Mouse (Mus musculus) liver, embryonic 14.5 days (tissue): ENCODE results near the gene Ptpn20. TPM values are rescaled to one million over a fixed set of nuclear protein-coding genes. Genes with fewer than 3 reads are reported as not detected.

ENCODE experiments used
- ATAC-seq: fragments of 200-750 bp; cut with Nextera tagmentation; 2 replicates; pipeline ENCODE4 v1.8.0; 2017; ENCODE audit warnings: moderate number of reproducible peaks, mild to moderate bottlenecking, moderate library complexity; ENCODE audit not compliant: insufficient read depth
- DNase-seq, 3 experiments: peaks; one replicate each; pipeline ENCODE4 v3.0.0-alpha.2; 2012 to 2013; ENCODE audit warnings: low read depth in 3 of 3, low spot score in 3 of 3
- H3K27ac ChIP-seq: fragments of 300-500 bp; sonication (generic); 2 replicates; pipeline ENCODE4 v1.5.1; 2014; ENCODE audit warnings: moderate library complexity, mild to moderate bottlenecking, control low read depth, inconsistent platforms
- H3K27me3 ChIP-seq: fragments of 300-500 bp; sonication (generic); 2 replicates; pipeline ENCODE4 v1.6.1; 2014; ENCODE audit warnings: mild to moderate bottlenecking, low read length, moderate library complexity; ENCODE audit not compliant: control insufficient read depth, insufficient read depth
- H3K36me3 ChIP-seq: fragments of 300-500 bp; sonication (generic); replicated peaks from 2 replicates; pipeline ENCODE4 v1.6.1; 2014; ENCODE audit warnings: low read depth; ENCODE audit not compliant: control insufficient read depth, insufficient read depth
- H3K4me1 ChIP-seq, 2 experiments: fragments of 200-500 bp in 1 of 2; fragments of 300-500 bp in 1 of 2; sonication (generic) in 1 of 2; replicated peaks; 2 replicates each; pipeline ENCODE4 v1.6.1; 2012 to 2014; ENCODE audit warnings: antibody characterized with exemption in 1 of 2, inconsistent platforms in 1 of 2, low read length in 1 of 2; ENCODE audit not compliant: control insufficient read depth in 2 of 2, insufficient read depth in 2 of 2
- H3K4me2 ChIP-seq: fragments of 300-500 bp; sonication (generic); 2 replicates; pipeline ENCODE4 v1.6.1; 2014; ENCODE audit warnings: low read depth, mild to moderate bottlenecking, control low read depth, moderate library complexity
- H3K4me3 ChIP-seq, 2 experiments: fragments of 200-500 bp in 1 of 2; fragments of 300-500 bp in 1 of 2; sonication (generic) in 1 of 2; 2 replicates each; pipeline ENCODE4 v1.5.1; 2012 to 2014; ENCODE audit warnings: low read depth in 2 of 2, low read length in 2 of 2, mild to moderate bottlenecking in 2 of 2, control low read depth in 1 of 2, inconsistent platforms in 1 of 2, moderate library complexity in 1 of 2; ENCODE audit not compliant: insufficient read depth in 1 of 2
- H3K9ac ChIP-seq: fragments of 300-500 bp; sonication (generic); replicated peaks from 2 replicates; pipeline ENCODE4 v1.6.1; 2014; ENCODE audit warnings: mild to moderate bottlenecking, control low read depth, moderate library complexity
- H3K9me3 ChIP-seq: fragments of 300-500 bp; sonication (generic); 2 replicates; pipeline ENCODE4 v1.6.1; 2016; ENCODE audit warnings: low read length, mixed read lengths; ENCODE audit not compliant: control insufficient read depth
- CTCF ChIP-seq: IDR thresholded peaks from 2 replicates; pipeline ENCODE4 v1.5.1; 2016; ENCODE audit warnings: antibody characterized with exemption, low read depth, control low read depth
- EP300 ChIP-seq: IDR thresholded peaks from 2 replicates; pipeline ENCODE4 v1.6.1; 2016; ENCODE audit warnings: antibody characterized with exemption, low read depth
- WGBS: fragments of 180-500 bp; shearing (Covaris S2); extraction: QIAGEN DNeasy Blood & Tissue Kit; methylation state at CpG from one replicate; pipeline ENCODE4 v1.1.7; 2014; ENCODE audit not compliant: insufficient replicate concordance; 5-methylcytosine and 5-hydroxymethylcytosine counted together
- polyA plus RNA-seq, 2 experiments: library from polyadenylated mRNA; depleted of rRNA in 1 of 2; stranded (reverse) in 1 of 2; unstranded in 1 of 2; fragments of >200 nt; fragmentation: Nextera tagmentation in 1 of 2; extraction: Ambion mirVana in 1 of 2; gene quantifications; 2 replicates each; pipeline versions ENCODE4 v1.2.1 to v1.2.3; 2012 to 2014

Ptpn20 gene
- polyA plus RNA-seq, 2 experiments: 0.06 TPM

GRCm38 (mm10) chr14:33682768-33683167 lies 93.8 kb downstream of the Ptpn20 start:
- H3K27me3 ChIP-seq: no peaks in the 10 kb centered on the region
- TF ChIP-seq EP300: no peak
- ATAC-seq (no peak), DNase-seq (no peak)
- H3K4me3 ChIP-seq: no peak overlapping the region
- 71% methylated on average over 2 of the region's 2 CpGs for WGBS
- no peaks in the 10 kb centered on the region for H3K9me3 ChIP-seq
- H3K4me1 ChIP-seq: no peaks in the 10 kb centered on the region
- H3K9ac ChIP-seq: no peak overlapping the region
- H3K4me2 ChIP-seq: no peak overlapping the region
- H3K36me3 ChIP-seq: no peaks in the 10 kb centered on the region
- no peak overlapping the region for H3K27ac ChIP-seq

GRCm38 (mm10) chr14:33683701-33684100 lies 94.7 kb downstream of the Ptpn20 start:
- WGBS: 36% methylated on average over 13 of the region's 13 CpGs
- Histone ChIP-seq H3K4me3 (no peak overlapping the region), H3K27me3 (no peaks in the 10 kb centered on the region), H3K27ac (no peak overlapping the region), H3K4me2 (no peak overlapping the region), H3K9ac (no peak overlapping the region), H3K9me3 (no peaks in the 10 kb centered on the region), H3K4me1 (no peaks in the 10 kb centered on the region), H3K36me3 (no peaks in the 10 kb centered on the region)
- TF ChIP-seq EP300: no peak
- TF ChIP-seq CTCF: no peak
- no peak for ATAC-seq
- no peak for DNase-seq

GRCm38 (mm10) chr14:33687444-33688028 lies 98.5 kb downstream of the Ptpn20 start:
- ATAC-seq: 0 out of 2 replicates have a peak, but pooled peaks have one; percentile 21
- no peak for DNase-seq

GRCm38 (mm10) chr14:33689044-33689443 lies 100.0 kb downstream of the Ptpn20 start:
- Histone ChIP-seq H3K9ac (no peak overlapping the region), H3K27me3 (no peaks in the 10 kb centered on the region), H3K4me3 (no peak overlapping the region), H3K4me2 (no peak overlapping the region), H3K36me3 (no peaks in the 10 kb centered on the region), H3K9me3 (no peaks in the 10 kb centered on the region), H3K27ac (no peak overlapping the region), H3K4me1 (no peaks in the 10 kb centered on the region)
- ATAC-seq (no peak), DNase-seq (no peak)
- TF ChIP-seq CTCF: no peak
- no peak for TF ChIP-seq EP300

More at GRCm38 (mm10) chr14:33687444-33688028, 98.5 kb downstream of the Ptpn20 start:
- Histone ChIP-seq H3K4me3 (no peak overlapping the region), H3K27me3 (no peaks in the 10 kb centered on the region), H3K27ac (no peak overlapping the region), H3K9ac (no peak overlapping the region), H3K9me3 (no peaks in the 10 kb centered on the region), H3K4me2 (no peak overlapping the region), H3K4me1 (no peaks in the 10 kb centered on the region), H3K36me3 (no peaks in the 10 kb centered on the region)
- no peak for TF ChIP-seq CTCF
- TF ChIP-seq EP300: no peak
- WGBS: 33% methylated on average over 6 of the region's 6 CpGs

Other genes starting within 250 kb of the Ptpn20 start
- 6.5 and 9.1 TPM in 2 replicates for gene Mapk8, start 142.0 kb upstream of the Ptpn20 start, polyA plus RNA-seq (2012; rRNA removed)
- 2.9 and 4.3 TPM in 2 replicates for gene Mapk8, start 142.0 kb upstream of the Ptpn20 start, polyA plus RNA-seq (2014; fragmentation: Nextera tagmentation; extraction: Ambion mirVana)
- not detected in 2 replicates for gene Frmpd2, start 117.5 kb upstream of the Ptpn20 start, polyA plus RNA-seq (2012; rRNA removed)
- not detected in 2 replicates for gene Frmpd2, start 117.5 kb upstream of the Ptpn20 start, polyA plus RNA-seq (2014; fragmentation: Nextera tagmentation; extraction: Ambion mirVana)